Mouse (Mus musculus): ENCODE measurements around the gene Atf5. TPM values are rescaled to one million over a fixed set of nuclear protein-coding genes. Genes with fewer than 3 reads are reported as not detected.

Atf5 gene
- polyA plus RNA-seq, 1 experiment from 2014 or later, result 2.1 TPM

GRCm38 (mm10) chr7:44857905-44858304 is 41.4 kb upstream of the Atf5 start:
- Histone ChIP-seq H3K4me2 (ENCODE audit: low read depth, low read length) (peak overlapping the region; percentile 71), H3K9ac (replicated peaks; ENCODE audit: low read depth, low read length) (peak overlapping the region; percentile 63), H3K9me3 (ENCODE audit: control insufficient read depth, low read length) (no peaks in the 10 kb centered on the region), H3K36me3 (ENCODE audit: control insufficient read depth, insufficient read depth, low read length) (peaks cover 21% of the 10 kb centered on the region), H3K4me1 (ENCODE audit: control insufficient read depth, insufficient read depth, low read length) (peaks cover 25% of the 10 kb centered on the region), H3K27ac (ENCODE audit: low read depth, low read length) (peak overlapping the region; percentile 87; the same call in 1 of the 2 replicates), H3K27me3 (ENCODE audit: control insufficient read depth, insufficient read depth, low read length) (no peaks in the 10 kb centered on the region), H3K4me3 (ENCODE audit: low read depth, low read length) (peak overlapping the region; percentile 55)
- 24% methylated on average over 8 of the region's 8 CpGs for WGBS
- no peak for ATAC-seq (ENCODE audit: low read depth)

- H3K4me1 ChIP-seq (ENCODE audit: control insufficient read depth, insufficient read depth, low read length), result peaks cover 25% of the 10 kb centered on the region
- peak within 1 kb of the TSS; percentile 87 for H3K27ac ChIP-seq (ENCODE audit: low read depth, low read length)
- peak within 1 kb of the TSS; percentile 63 for H3K9ac ChIP-seq (replicated peaks; ENCODE audit: low read depth, low read length)
- no peaks in the 10 kb centered on the region for H3K27me3 ChIP-seq (ENCODE audit: control insufficient read depth, insufficient read depth, low read length)
- peaks cover 13% of the 10 kb centered on the region for H3K36me3 ChIP-seq (ENCODE audit: control insufficient read depth, insufficient read depth, low read length)
- H3K4me3 ChIP-seq (ENCODE audit: low read depth, low read length), result peak within 1 kb of the TSS; percentile 55
- ATAC-seq (ENCODE audit: low read depth), result peak; percentile 57
- H3K4me2 ChIP-seq (ENCODE audit: low read depth, low read length), result peak within 1 kb of the TSS; percentile 71
- H3K9me3 ChIP-seq (ENCODE audit: control insufficient read depth, low read length), result no peaks in the 10 kb centered on the region
- WGBS, result under 1% methylated on average over 32 of the region's 32 CpGs
Measured at GRCm38 (mm10) chr7:44857042-44857552, 40.6 kb upstream of the Atf5 start, which contains the start of gene Pnkp. Gene Pnkp, plus strand, starts transcription at chr7:44857139.

- no peaks in the 10 kb centered on the region for H3K9me3 ChIP-seq (ENCODE audit: control insufficient read depth, low read length)
- no peaks in the 10 kb centered on the region for H3K27me3 ChIP-seq (ENCODE audit: control insufficient read depth, insufficient read depth, low read length)
- H3K9ac ChIP-seq (replicated peaks; ENCODE audit: low read depth, low read length), result 0 out of 2 replicates have a peak overlapping the region, but pooled peaks have one; percentile 2
- peak overlapping the region; percentile 71 for H3K4me2 ChIP-seq (ENCODE audit: low read depth, low read length)
- peak overlapping the region; percentile 55; the same call in 1 of the 2 replicates for H3K4me3 ChIP-seq (ENCODE audit: low read depth, low read length)
- H3K4me1 ChIP-seq (ENCODE audit: control insufficient read depth, insufficient read depth, low read length), result peaks cover 27% of the 10 kb centered on the region
- peak overlapping the region; percentile 87 for H3K27ac ChIP-seq (ENCODE audit: low read depth, low read length)
- peaks cover 8% of the 10 kb centered on the region; the same call in 1 of the 2 replicates for H3K36me3 ChIP-seq (ENCODE audit: control insufficient read depth, insufficient read depth, low read length)
- no peak for ATAC-seq (ENCODE audit: low read depth)
- WGBS, result 75% methylated on average over 9 of the region's 9 CpGs
Measured at GRCm38 (mm10) chr7:44856265-44856916, 39.9 kb upstream of the Atf5 start.

GRCm38 (mm10) chr7:44855036-44855435 is 38.6 kb upstream of the Atf5 start:
- WGBS, result 33% methylated on average over 10 of the region's 10 CpGs
- H3K27ac ChIP-seq (ENCODE audit: low read depth, low read length), result peak overlapping the region; percentile 78
- peak overlapping the region; percentile 33 for H3K4me3 ChIP-seq (ENCODE audit: low read depth, low read length)
- peak overlapping the region; percentile 63 for H3K9ac ChIP-seq (replicated peaks; ENCODE audit: low read depth, low read length)
- no peaks in the 10 kb centered on the region for H3K9me3 ChIP-seq (ENCODE audit: control insufficient read depth, low read length)
- H3K4me1 ChIP-seq (ENCODE audit: control insufficient read depth, insufficient read depth, low read length), result peaks cover 37% of the 10 kb centered on the region
- 0 out of 2 replicates have a peak, but pooled peaks cover 2% of the 10 kb centered on the region for H3K36me3 ChIP-seq (ENCODE audit: control insufficient read depth, insufficient read depth, low read length)
- peak overlapping the region; percentile 63 for H3K4me2 ChIP-seq (ENCODE audit: low read depth, low read length)
- no peaks in the 10 kb centered on the region for H3K27me3 ChIP-seq (ENCODE audit: control insufficient read depth, insufficient read depth, low read length)
- ATAC-seq (ENCODE audit: low read depth), result no peak

- peaks cover 37% of the 10 kb centered on the region for H3K4me1 ChIP-seq (ENCODE audit: control insufficient read depth, insufficient read depth, low read length)
- no peaks in the 10 kb centered on the region for H3K9me3 ChIP-seq (ENCODE audit: control insufficient read depth, low read length)
- peak overlapping the region; percentile 33 for H3K4me3 ChIP-seq (ENCODE audit: low read depth, low read length)
- H3K27me3 ChIP-seq (ENCODE audit: control insufficient read depth, insufficient read depth, low read length), result no peaks in the 10 kb centered on the region
- peak overlapping the region; percentile 63 for H3K9ac ChIP-seq (replicated peaks; ENCODE audit: low read depth, low read length)
- 0 out of 2 replicates have a peak, but pooled peaks have one; percentile 14 for ATAC-seq (ENCODE audit: low read depth)
- 0 out of 2 replicates have a peak, but pooled peaks cover 2% of the 10 kb centered on the region for H3K36me3 ChIP-seq (ENCODE audit: control insufficient read depth, insufficient read depth, low read length)
- H3K4me2 ChIP-seq (ENCODE audit: low read depth, low read length), result peak overlapping the region; percentile 63
- H3K27ac ChIP-seq (ENCODE audit: low read depth, low read length), result peak overlapping the region; percentile 78
- WGBS, result under 1% methylated on average over 45 of the region's 45 CpGs
Measured at GRCm38 (mm10) chr7:44854356-44855031, 38.0 kb upstream of the Atf5 start.

- H3K9me3 ChIP-seq (ENCODE audit: control insufficient read depth, low read length), result no peaks in the 10 kb centered on the region
- peaks cover 37% of the 10 kb centered on the region for H3K4me1 ChIP-seq (ENCODE audit: control insufficient read depth, insufficient read depth, low read length)
- no peak for ATAC-seq (ENCODE audit: low read depth)
- H3K4me3 ChIP-seq (ENCODE audit: low read depth, low read length), result peak overlapping the region; percentile 33
- 0 out of 2 replicates have a peak, but pooled peaks cover 2% of the 10 kb centered on the region for H3K36me3 ChIP-seq (ENCODE audit: control insufficient read depth, insufficient read depth, low read length)
- 32% methylated on average over 25 of the region's 26 CpGs for WGBS
- peak overlapping the region; percentile 78 for H3K27ac ChIP-seq (ENCODE audit: low read depth, low read length)
- H3K27me3 ChIP-seq (ENCODE audit: control insufficient read depth, insufficient read depth, low read length), result no peaks in the 10 kb centered on the region
- peak overlapping the region; percentile 63 for H3K4me2 ChIP-seq (ENCODE audit: low read depth, low read length)
- peak overlapping the region; percentile 63 for H3K9ac ChIP-seq (replicated peaks; ENCODE audit: low read depth, low read length)
Measured at GRCm38 (mm10) chr7:44853596-44854355, 37.3 kb upstream of the Atf5 start.

GRCm38 (mm10) chr7:44853065-44853464 is 36.6 kb upstream of the Atf5 start:
- no peak overlapping the region for H3K4me2 ChIP-seq (ENCODE audit: low read depth, low read length)
- H3K4me3 ChIP-seq (ENCODE audit: low read depth, low read length), result no peak overlapping the region
- H3K4me1 ChIP-seq (ENCODE audit: control insufficient read depth, insufficient read depth, low read length), result peaks cover 30% of the 10 kb centered on the region
- no peaks in the 10 kb centered on the region for H3K27me3 ChIP-seq (ENCODE audit: control insufficient read depth, insufficient read depth, low read length)
- H3K9ac ChIP-seq (replicated peaks; ENCODE audit: low read depth, low read length), result no peak overlapping the region
- H3K36me3 ChIP-seq (ENCODE audit: control insufficient read depth, insufficient read depth, low read length), result 0 out of 2 replicates have a peak, but pooled peaks cover 2% of the 10 kb centered on the region
- H3K27ac ChIP-seq (ENCODE audit: low read depth, low read length), result no peak overlapping the region
- ATAC-seq (ENCODE audit: low read depth), result no peak
- 94% methylated on average over 2 of the region's 2 CpGs for WGBS
- no peaks in the 10 kb centered on the region for H3K9me3 ChIP-seq (ENCODE audit: control insufficient read depth, low read length)

- WGBS, result 90% methylated on average over 36 of the region's 36 CpGs
- Histone ChIP-seq H3K27me3 (ENCODE audit: control insufficient read depth, insufficient read depth, low read length) (no peaks in the 10 kb centered on the region), H3K9ac (replicated peaks; ENCODE audit: low read depth, low read length) (no peak overlapping the region), H3K36me3 (ENCODE audit: control insufficient read depth, insufficient read depth, low read length) (0 out of 2 replicates have a peak, but pooled peaks cover 2% of the 10 kb centered on the region), H3K4me2 (ENCODE audit: low read depth, low read length) (no peak overlapping the region), H3K4me3 (ENCODE audit: low read depth, low read length) (no peak overlapping the region), H3K4me1 (ENCODE audit: control insufficient read depth, insufficient read depth, low read length) (peaks cover 32% of the 10 kb centered on the region), H3K27ac (ENCODE audit: low read depth, low read length) (no peak overlapping the region), H3K9me3 (ENCODE audit: control insufficient read depth, low read length) (no peaks in the 10 kb centered on the region)
- no peak for ATAC-seq (ENCODE audit: low read depth)
Measured at GRCm38 (mm10) chr7:44852259-44853027, 36.0 kb upstream of the Atf5 start.
